Mouse (Mus musculus) liver, embryonic 14.5 days (tissue): Measurements from ENCODE around the gene Nr3c2.

Experiments
- CTCF ChIP-seq: IDR thresholded peaks from 2 replicates; pipeline ENCODE4 v1.5.1; 2016; ENCODE audit warnings: antibody characterized with exemption, low read depth, control low read depth
- EP300 ChIP-seq: IDR thresholded peaks from 2 replicates; pipeline ENCODE4 v1.6.1; 2016; ENCODE audit warnings: antibody characterized with exemption, low read depth

GRCm38 (mm10) chr8:77176343-77176742 lies 277.1 kb downstream of the Nr3c2 start:
- TF ChIP-seq CTCF: no peak
- TF ChIP-seq EP300: no peak
